Comparison of ENCODE assay signal across 6 mouse cellular contexts in genomic region chr3:87742013-87742412, GRCm38 (mm10). TPM values are rescaled to one million over a fixed set of nuclear protein-coding genes. Genes with fewer than 3 reads are reported as not detected.
"Had no signal": no experiment of that assay in that cellular context is flagged by ENCODE, and none has a peak within 500 bp of the region (broad histone marks: within the 10 kb centered on the region; RNA-seq: fewer than 3 reads in every experiment).

No protein-coding gene starts in this region.

- DNase-seq: retina, postnatal 1 day; right cerebral cortex, adult 18-20 months; right cerebral cortex, postnatal 14 days; right cerebral cortex, postnatal 25 days; right cerebral cortex, postnatal 4 days had no signal

RNA-seq across cellular contexts. Expression of gene Ntrk1, which starts 52.9 kb away (rescaled TPM):
- total RNA-seq: neutrophil, adult 5-6 weeks had no signal

RNA-seq across cellular contexts. Expression of gene Insrr, which starts 54.7 kb away (rescaled TPM):
- total RNA-seq: neutrophil, adult 5-6 weeks had no signal
